Mouse (Mus musculus) forebrain, embryonic 10.5 days (tissue): ENCODE results near the gene Pbrm1. TPM values are rescaled to one million over a fixed set of nuclear protein-coding genes. Genes with fewer than 3 reads are reported as not detected.

Experiments used
- DNase-seq: peaks from one replicate; pipeline ENCODE4 v3.0.0-alpha.2; 2017; ENCODE audit warnings: low spot score; ENCODE audit errors: extremely low spot score
- H3K27ac ChIP-seq: fragments of 300-500 bp; sonication (generic); 2 replicates; pipeline ENCODE4 v1.5.1; 2016; ENCODE audit warnings: mild to moderate bottlenecking
- H3K27me3 ChIP-seq: fragments of 300-500 bp; sonication (generic); 2 replicates; pipeline ENCODE4 v1.6.1; 2016; ENCODE audit warnings: mild to moderate bottlenecking; ENCODE audit not compliant: poor library complexity, severe bottlenecking
- H3K36me3 ChIP-seq: fragments of 300-500 bp; sonication (generic); replicated peaks from 2 replicates; pipeline ENCODE4 v1.6.1; 2016; ENCODE audit warnings: mild to moderate bottlenecking, moderate library complexity
- H3K4me1 ChIP-seq: fragments of 300-500 bp; sonication (generic); 2 replicates; pipeline ENCODE4 v1.6.1; 2016
- H3K4me3 ChIP-seq: fragments of 300-500 bp; sonication (generic); 2 replicates; pipeline ENCODE4 v1.5.1; 2016; ENCODE audit warnings: mild to moderate bottlenecking, moderate library complexity
- H3K9me3 ChIP-seq: fragments of 300-500 bp; sonication (generic); 2 replicates; pipeline ENCODE4 v1.6.1; 2016; ENCODE audit warnings: mild to moderate bottlenecking, moderate library complexity
- WGBS: fragments of 180-500 bp; shearing (Covaris S2); methylation state at CpG from one replicate; pipeline ENCODE4 v1.1.7; 2016; 5-methylcytosine and 5-hydroxymethylcytosine counted together
- polyA plus RNA-seq: library from polyadenylated mRNA; unstranded; fragments of >200 nt; fragmentation: Nextera tagmentation; extraction: Ambion mirVana; gene quantifications from 2 replicates; pipeline ENCODE4 v1.2.1, GENCODE M21; 2016

Gene Pbrm1
- polyA plus RNA-seq, 1 experiment from 2014 or later: 144 TPM

DNA sequence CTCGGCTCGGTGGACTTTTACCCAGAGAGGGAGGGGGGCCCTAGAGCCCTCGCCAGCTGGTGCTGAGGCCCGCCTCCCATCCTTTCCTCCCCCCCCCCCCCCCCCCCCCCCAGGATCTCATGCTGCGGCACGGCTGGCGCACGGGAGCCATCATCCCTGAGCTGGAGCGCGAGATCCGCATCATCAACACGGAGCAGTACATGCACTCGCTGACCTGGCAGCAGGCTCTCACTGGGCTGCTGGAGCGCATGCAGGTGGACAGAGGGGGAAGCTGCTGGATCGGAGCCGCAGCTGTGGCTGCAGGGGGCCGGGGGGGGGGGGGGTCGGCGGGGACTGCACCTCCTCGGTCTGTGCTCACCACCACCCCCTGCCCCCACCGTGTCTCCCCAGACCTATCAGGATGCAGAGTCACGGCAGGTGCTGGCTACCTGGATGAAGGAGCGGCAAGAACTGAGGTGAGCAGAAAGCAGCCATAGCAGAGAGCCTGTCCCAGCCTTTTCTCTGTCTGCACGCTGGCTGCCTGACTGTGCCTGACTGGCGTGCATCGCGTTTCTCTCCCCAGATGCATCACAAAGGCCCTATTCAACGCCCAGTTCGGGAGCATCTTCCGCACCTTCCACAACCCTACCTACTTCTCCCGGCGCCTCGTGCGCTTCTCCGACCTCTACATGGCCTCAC, 119.4 kb downstream of the Pbrm1 start:
- 86% methylated on average over 25 of the region's 35 CpGs for WGBS
- Histone ChIP-seq H3K4me1 (peaks cover 12% of the 10 kb centered on the region), H3K36me3 (peaks cover 100% of the 10 kb centered on the region), H3K9me3 (no peaks in the 10 kb centered on the region; the same call in 1 of the 2 replicates), H3K27ac (no peak overlapping the region), H3K27me3 (no peaks in the 10 kb centered on the region), H3K4me3 (no peak overlapping the region)
- no peak for DNase-seq

DNA sequence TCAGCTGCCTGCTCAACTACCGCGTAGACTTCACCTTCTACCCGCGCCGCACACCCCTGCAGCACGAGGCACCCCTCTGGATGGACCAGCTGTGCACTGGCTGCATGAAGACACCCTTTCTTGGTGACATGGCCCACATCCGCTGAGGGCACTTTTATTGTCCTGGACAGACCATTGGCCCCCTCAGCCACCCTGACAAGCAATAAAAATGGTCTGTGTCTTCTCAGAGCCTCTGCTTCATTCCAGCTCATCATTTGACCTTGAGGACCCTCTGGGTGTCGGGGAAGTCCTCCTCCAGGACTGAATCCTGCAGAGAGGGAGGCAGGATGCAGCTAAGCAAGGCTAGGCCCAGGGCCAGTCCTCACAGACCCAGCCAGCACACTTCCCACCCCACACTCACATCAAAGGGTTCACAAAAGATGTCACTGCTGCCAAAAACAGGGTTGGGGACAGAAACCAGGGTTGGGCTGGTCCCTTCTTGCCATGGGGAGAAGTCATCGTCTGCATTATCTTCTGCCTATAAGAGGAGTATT, 120.0 kb downstream of the Pbrm1 start:
- Histone ChIP-seq H3K27ac (no peak overlapping the region), H3K9me3 (no peaks in the 10 kb centered on the region; the same call in 1 of the 2 replicates), H3K27me3 (no peaks in the 10 kb centered on the region), H3K4me1 (peaks cover 6% of the 10 kb centered on the region), H3K36me3 (peaks cover 97% of the 10 kb centered on the region), H3K4me3 (no peak overlapping the region)
- 96% methylated on average over 9 of the region's 9 CpGs for WGBS
- no peak for DNase-seq

DNA sequence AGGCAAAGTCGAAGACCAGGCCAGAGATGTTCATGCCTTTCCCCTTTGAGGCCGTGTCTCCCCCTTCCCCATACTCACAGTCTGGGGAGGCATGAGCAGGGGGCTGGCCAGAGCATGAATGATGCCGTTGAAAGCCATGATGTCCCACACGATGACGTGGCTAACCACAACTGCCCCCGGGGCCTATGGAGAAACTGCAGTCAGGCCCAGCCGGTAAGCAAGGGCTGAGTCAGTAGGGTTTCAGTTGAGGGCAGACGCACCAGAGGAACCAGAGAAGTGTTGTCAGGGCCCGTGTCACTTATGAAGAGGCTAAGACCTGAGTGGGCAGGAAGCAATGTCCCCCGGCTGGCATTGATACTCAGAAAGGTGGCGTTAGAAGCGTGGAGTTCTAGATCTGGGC, 120.7 kb downstream of the Pbrm1 start:
- 91% methylated on average over 12 of the region's 12 CpGs for WGBS
- Histone ChIP-seq H3K4me1 (0 out of 2 replicates have a peak, but pooled peaks cover 3% of the 10 kb centered on the region), H3K27ac (no peak overlapping the region), H3K9me3 (no peaks in the 10 kb centered on the region; the same call in 1 of the 2 replicates), H3K27me3 (no peaks in the 10 kb centered on the region), H3K36me3 (peaks cover 90% of the 10 kb centered on the region), H3K4me3 (no peak overlapping the region)
- DNase-seq: no peak

DNA sequence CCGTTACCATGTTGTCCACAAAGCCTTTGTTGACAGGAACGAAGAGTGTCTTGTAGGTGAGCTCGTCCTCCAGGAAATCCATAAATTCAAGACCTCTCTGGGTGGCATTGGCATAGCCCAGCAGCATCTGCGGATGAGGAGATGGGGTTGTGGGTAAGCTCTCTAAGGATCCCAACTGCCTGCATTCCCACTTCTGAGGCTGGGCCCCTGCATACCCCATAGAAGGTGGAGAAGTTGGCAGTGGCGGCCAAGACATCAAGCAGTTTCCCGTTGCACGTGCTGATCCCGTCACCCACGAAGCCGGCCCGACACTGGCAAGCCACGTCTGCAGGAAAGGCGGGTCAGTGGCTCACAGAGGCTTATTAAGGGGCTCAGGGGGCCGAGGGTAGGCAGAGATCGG, 121.2 kb downstream of the Pbrm1 start:
- peaks cover 85% of the 10 kb centered on the region for H3K36me3 ChIP-seq
- no peaks in the 10 kb centered on the region for H3K27me3 ChIP-seq
- no peaks in the 10 kb centered on the region; the same call in 1 of the 2 replicates for H3K9me3 ChIP-seq
- 0 out of 2 replicates have a peak, but pooled peaks cover 3% of the 10 kb centered on the region for H3K4me1 ChIP-seq
- no peak overlapping the region for H3K4me3 ChIP-seq
- DNase-seq: no peak
- H3K27ac ChIP-seq: no peak overlapping the region
- 95% methylated on average over 15 of the region's 15 CpGs for WGBS

DNA sequence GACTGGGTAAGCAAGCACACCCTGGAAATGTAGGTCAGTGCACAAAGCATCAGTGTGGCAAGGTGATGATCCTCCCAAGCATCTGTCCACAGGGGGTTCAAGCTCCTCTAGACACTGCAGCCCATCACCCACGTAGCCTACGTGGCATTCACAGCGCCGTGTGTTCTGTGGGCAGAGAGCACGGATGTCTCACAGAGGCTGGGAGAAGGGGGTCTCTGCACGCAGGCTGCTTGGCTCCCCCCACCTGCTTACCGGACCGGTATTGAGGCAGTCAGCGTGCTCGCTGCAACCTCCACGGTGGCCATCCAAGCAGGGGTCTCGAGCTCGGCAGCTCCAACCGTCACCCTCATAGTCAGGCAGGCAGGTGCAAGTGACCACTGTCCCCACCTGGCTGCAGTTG, 122.1 kb downstream of the Pbrm1 start:
- DNase-seq: no peak
- 95% methylated on average over 14 of the region's 14 CpGs for WGBS
- peaks cover 77% of the 10 kb centered on the region for H3K36me3 ChIP-seq
- no peaks in the 10 kb centered on the region for H3K27me3 ChIP-seq
- H3K4me3 ChIP-seq: no peak overlapping the region
- H3K4me1 ChIP-seq: no peaks in the 10 kb centered on the region
- H3K9me3 ChIP-seq: no peaks in the 10 kb centered on the region; the same call in 1 of the 2 replicates
- no peak overlapping the region for H3K27ac ChIP-seq

DNA sequence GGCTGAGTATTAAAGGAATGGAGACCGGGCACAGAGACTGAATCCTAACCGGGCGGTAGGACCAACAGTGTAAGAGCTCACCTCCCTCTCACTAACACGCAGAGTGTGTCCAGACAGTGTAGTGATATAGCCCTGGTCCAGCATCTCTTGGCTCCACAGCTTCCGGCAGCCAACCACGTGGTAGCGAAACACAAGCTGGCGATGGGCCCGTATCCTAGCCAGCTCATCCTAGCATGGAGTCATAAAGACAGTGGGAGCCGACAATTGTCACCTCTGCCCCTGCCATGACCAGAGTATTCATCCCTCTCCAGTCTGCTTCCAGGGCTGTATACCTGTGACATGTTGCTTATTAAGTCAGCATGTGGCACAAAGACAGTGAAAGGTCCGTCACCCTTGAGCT, 126.8 kb downstream of the Pbrm1 start:
- no peak overlapping the region for H3K4me3 ChIP-seq

DNA sequence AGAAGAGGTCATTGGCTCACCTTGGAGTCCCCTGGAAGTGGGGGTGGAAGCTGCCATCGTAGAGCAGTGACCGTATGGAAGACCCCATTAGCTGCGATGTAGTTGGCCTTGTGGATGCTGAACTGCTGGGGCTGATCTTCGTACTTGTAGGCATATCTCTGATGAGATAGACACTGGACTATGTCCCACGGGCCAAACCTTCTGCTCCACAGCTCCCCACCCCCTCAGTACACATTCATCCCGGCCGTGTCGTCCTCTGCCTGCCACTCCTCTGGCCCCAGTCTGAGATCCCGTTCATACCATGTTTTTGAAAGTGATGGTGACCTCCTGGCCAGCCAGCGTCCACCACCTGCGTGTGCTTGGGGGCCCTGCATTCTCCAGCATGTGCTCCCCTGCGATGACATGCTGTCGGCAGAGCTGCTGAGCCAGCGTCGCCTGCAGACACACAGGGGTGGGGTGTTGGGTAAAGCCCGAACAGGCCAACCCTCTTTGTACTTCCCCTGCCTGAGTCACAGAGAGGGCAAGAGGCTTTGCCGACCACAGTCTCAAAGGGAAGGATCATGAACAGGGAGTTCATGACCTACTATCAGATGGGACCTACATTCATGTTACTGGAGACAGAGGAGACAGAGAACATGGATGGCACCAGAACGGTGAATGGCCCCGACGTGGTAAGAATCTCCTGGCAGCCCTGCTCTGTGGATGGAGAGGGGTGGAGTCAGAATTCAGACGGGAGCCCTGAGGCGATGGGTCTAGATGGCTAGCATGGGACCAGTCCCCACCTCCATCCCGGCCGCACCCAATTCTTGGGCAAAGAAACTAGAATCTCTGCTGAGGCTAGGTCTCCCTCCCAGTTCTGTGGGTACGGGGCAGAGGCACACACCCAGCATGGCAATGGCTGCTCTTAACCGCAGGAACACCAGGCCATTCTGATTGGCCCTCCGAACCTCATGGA, 141.5 kb downstream of the Pbrm1 start:
- Histone ChIP-seq H3K27ac (no peak overlapping the region), H3K4me1 (peaks cover 4% of the 10 kb centered on the region), H3K9me3 (no peaks in the 10 kb centered on the region), H3K4me3 (no peak overlapping the region), H3K36me3 (no peaks in the 10 kb centered on the region), H3K27me3 (no peaks in the 10 kb centered on the region)
- 87% methylated on average over 27 of the region's 27 CpGs for WGBS
- DNase-seq: no peak

More for the DNA sequence above, 126.8 kb downstream of the Pbrm1 start:
- Histone ChIP-seq H3K36me3 (peaks cover 30% of the 10 kb centered on the region), H3K27me3 (no peaks in the 10 kb centered on the region), H3K4me1 (0 out of 2 replicates have a peak, but pooled peaks cover 6% of the 10 kb centered on the region), H3K27ac (no peak overlapping the region), H3K9me3 (no peaks in the 10 kb centered on the region; the same call in 1 of the 2 replicates)
- 94% methylated on average over 11 of the region's 11 CpGs for WGBS
- no peak for DNase-seq

DNA sequence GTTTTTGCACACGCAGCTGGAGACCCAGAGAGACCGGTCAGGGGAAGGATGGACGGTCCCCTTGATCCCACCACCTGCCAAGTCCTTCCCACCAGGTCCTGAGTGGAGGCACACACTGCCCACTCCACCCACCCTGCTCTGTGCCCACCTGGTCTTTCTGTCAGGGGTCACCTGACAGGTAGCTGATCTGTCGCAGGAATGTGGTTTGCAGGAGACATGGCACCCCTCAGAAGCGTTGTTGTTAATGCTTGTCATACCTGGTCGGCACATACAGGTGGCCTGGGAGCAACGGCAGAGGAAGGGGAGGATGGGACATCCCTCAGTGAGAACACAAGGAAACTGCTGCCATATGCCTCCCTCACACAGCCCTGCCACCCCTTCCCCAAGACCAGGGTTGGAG, 142.3 kb downstream of the Pbrm1 start:
- WGBS: 94% methylated on average over 7 of the region's 7 CpGs
- Histone ChIP-seq H3K4me1 (peaks cover 12% of the 10 kb centered on the region), H3K27ac (no peak overlapping the region), H3K9me3 (no peaks in the 10 kb centered on the region), H3K36me3 (no peaks in the 10 kb centered on the region), H3K27me3 (no peaks in the 10 kb centered on the region), H3K4me3 (no peak overlapping the region)
- no peak for DNase-seq

DNA sequence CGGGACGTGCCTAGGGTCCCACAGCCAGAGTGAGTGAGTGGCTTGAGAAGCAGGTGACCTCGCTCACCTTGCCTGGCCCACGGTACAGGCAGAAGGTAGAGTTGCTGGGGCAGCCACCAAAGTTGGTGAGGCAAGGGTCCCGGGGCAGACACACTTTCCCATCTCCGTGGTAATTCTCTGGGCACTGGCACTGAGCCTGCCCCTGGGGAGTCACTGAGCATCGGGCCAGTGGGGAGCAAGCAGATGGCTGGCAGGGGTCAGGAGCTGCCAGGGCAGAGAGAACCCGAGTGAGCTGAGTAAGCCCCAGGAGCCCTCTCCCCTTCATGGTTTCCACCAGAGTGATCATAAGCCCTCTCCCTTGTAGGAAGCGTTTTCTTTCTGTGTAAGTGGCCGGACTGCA, 142.7 kb downstream of the Pbrm1 start:
- Histone ChIP-seq H3K4me1 (peaks cover 16% of the 10 kb centered on the region), H3K36me3 (no peaks in the 10 kb centered on the region), H3K4me3 (no peak overlapping the region), H3K27me3 (no peaks in the 10 kb centered on the region), H3K9me3 (no peaks in the 10 kb centered on the region), H3K27ac (no peak overlapping the region)
- 77% methylated on average over 10 of the region's 10 CpGs for WGBS
- no peak for DNase-seq

DNA sequence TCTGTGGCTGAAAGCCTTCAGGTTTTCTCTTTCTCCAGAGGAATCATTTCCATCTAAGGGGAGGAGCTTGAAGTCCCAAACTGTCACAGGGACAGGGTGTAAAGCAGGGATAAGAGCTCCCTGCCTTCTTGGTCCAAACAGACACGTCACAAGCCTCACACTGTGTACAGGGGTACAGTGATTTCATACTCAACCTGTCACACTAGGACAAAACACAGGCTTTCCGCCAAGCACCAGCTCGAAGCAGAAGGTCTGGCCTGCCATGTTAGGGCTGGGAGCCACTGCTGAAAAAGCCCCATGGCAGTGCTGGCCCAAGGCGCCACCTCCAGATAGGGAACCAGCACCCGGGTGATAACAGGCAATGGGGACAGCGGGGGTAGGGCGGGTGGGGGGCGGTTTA, 145.1 kb downstream of the Pbrm1 start:
- no peaks in the 10 kb centered on the region for H3K27me3 ChIP-seq
- H3K4me3 ChIP-seq: no peak overlapping the region
- no peaks in the 10 kb centered on the region for H3K36me3 ChIP-seq
- H3K27ac ChIP-seq: no peak overlapping the region
- WGBS: 88% methylated on average over 8 of the region's 8 CpGs
- peaks cover 31% of the 10 kb centered on the region for H3K4me1 ChIP-seq
- DNase-seq: no peak
- no peaks in the 10 kb centered on the region for H3K9me3 ChIP-seq

DNA sequence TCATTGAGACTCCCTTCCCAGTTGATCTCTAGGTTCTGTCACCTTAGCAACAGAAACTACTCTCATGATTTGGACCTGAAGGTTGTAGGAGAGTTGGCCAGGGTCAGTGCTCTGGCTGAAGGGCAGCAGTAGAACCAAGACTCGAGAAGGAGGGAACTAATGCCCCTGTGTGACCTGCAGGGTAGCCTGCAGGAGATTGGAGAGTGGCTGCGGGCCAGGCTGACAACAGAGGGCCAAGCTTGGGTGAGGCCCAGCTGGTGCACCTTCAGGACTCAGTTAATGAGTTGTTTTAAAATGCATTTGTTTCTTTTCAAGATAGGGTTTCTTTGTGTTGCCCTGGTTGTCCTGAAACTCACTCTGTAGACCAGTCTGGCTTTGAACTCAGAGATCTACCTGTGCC, 146.1 kb downstream of the Pbrm1 start:
- H3K27ac ChIP-seq: no peak overlapping the region
- no peak for DNase-seq
- peaks cover 31% of the 10 kb centered on the region for H3K4me1 ChIP-seq
- no peak overlapping the region for H3K4me3 ChIP-seq
- peaks cover 3% of the 10 kb centered on the region for H3K36me3 ChIP-seq
- 86% methylated on average over 2 of the region's 2 CpGs for WGBS
- H3K9me3 ChIP-seq: no peaks in the 10 kb centered on the region
- H3K27me3 ChIP-seq: no peaks in the 10 kb centered on the region

DNA sequence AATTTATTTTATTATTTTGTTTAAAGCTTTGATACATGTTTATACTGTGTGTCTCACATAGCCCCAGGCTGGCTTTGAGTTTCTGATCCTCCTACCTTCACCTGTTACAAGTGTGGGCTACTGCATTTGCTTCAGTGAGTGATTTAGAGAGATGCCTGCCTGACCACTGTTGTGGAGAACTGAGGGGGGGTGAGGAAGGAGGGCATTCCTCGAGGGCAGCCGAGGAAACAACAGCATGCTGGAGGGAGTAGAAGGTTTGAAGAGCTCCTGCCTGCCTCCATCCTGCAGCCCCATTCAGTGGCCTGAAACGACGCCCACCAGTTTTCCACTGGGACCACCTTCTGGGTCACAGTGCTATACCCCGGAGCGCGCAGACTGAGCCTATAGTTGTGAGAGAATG, 146.5 kb downstream of the Pbrm1 start:
- Histone ChIP-seq H3K4me1 (peaks cover 36% of the 10 kb centered on the region), H3K4me3 (no peak overlapping the region), H3K27me3 (no peaks in the 10 kb centered on the region), H3K36me3 (peaks cover 8% of the 10 kb centered on the region), H3K9me3 (no peaks in the 10 kb centered on the region), H3K27ac (0 out of 2 replicates have a peak overlapping the region, but pooled peaks have one; percentile 15)
- WGBS: 71% methylated on average over 7 of the region's 7 CpGs
- DNase-seq: no peak
